Mouse (Mus musculus): ENCODE data around the gene Tesc. TPM values are rescaled to one million over a fixed set of nuclear protein-coding genes. Genes with fewer than 3 reads are reported as not detected.

Gene Tesc
- polyA plus RNA-seq (2015; fragmentation: Nextera tagmentation; extraction: Ambion mirVana) = 9.8 and 10.6 TPM in 2 replicates

- H3K9ac ChIP-seq (ENCODE audit: low read length) = peak within 1 kb of the TSS; percentile 73
- H3K4me1 ChIP-seq (ENCODE audit: control insufficient read depth, insufficient read depth, low read length) = peaks cover 27% of the 10 kb centered on the region
- H3K9me3 ChIP-seq (replicated peaks; ENCODE audit: control insufficient read depth, low read length) = no peaks in the 10 kb centered on the region
- H3K4me2 ChIP-seq (ENCODE audit: low read depth, low read length) = peak within 1 kb of the TSS; percentile 100
- H3K27ac ChIP-seq (ENCODE audit: low read length) = no peak within 1 kb of the TSS
- WGBS = under 1% methylated on average over 45 of the region's 63 CpGs
- H3K4me3 ChIP-seq (ENCODE audit: low read length) = peak within 1 kb of the TSS; percentile 77
- ATAC-seq (replicated peaks; ENCODE audit: extremely low read depth, insufficient read depth, low FRiP score) = no peak
- no peaks in the 10 kb centered on the region for H3K36me3 ChIP-seq (ENCODE audit: control insufficient read depth, insufficient read depth)
- H3K27me3 ChIP-seq (ENCODE audit: control insufficient read depth, insufficient read depth, low read length) = peaks cover 29% of the 10 kb centered on the region
Measured at GRCm38 (mm10) chr5:118027698-118028190, at the start of gene Tesc. Gene Tesc, plus strand, starts transcription at chr5:118027743.

- Histone ChIP-seq H3K27me3 (ENCODE audit: control insufficient read depth, insufficient read depth, low read length) (no peaks in the 10 kb centered on the region), H3K4me1 (ENCODE audit: control insufficient read depth, insufficient read depth, low read length) (peaks cover 18% of the 10 kb centered on the region), H3K4me3 (ENCODE audit: low read length) (peak overlapping the region; percentile 91), H3K36me3 (ENCODE audit: control insufficient read depth, insufficient read depth) (peaks cover 28% of the 10 kb centered on the region), H3K27ac (ENCODE audit: low read length) (no peak overlapping the region), H3K9ac (ENCODE audit: low read length) (peak overlapping the region; percentile 40; the same call in 1 of the 2 replicates), H3K4me2 (ENCODE audit: low read depth, low read length) (peak overlapping the region; percentile 90), H3K9me3 (replicated peaks; ENCODE audit: control insufficient read depth, low read length) (0 out of 2 replicates have a peak, but pooled peaks cover 2% of the 10 kb centered on the region)
- 66% methylated on average over 17 of the region's 17 CpGs for WGBS
- no peak for ATAC-seq (replicated peaks; ENCODE audit: extremely low read depth, insufficient read depth, low FRiP score)
Measured at GRCm38 (mm10) chr5:117978159-117978697, 49.3 kb upstream of the Tesc start.

DNA sequence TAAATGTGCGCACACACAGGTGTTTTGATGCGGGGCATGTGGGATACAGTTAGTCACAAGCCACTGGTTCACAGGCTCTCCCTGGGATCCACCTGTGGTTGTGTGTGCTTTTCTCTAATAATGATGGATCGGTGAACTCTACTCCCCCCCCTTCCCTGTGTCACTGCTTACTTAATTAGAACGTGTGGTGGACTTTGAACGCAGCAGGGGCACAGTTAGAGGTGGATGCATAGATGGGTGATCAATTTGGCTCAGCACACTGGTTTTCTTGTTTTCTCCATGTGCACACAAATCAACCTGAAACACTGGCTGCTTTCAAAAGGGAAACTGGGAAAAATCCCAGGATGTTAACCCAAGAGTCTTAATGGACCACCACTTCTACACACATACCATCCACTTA lies 48.5 kb upstream of the Tesc start:
- 94% methylated on average over 5 of the region's 5 CpGs for WGBS
- H3K9me3 ChIP-seq (replicated peaks; ENCODE audit: control insufficient read depth, low read length) = 0 out of 2 replicates have a peak, but pooled peaks cover 2% of the 10 kb centered on the region
- H3K27me3 ChIP-seq (ENCODE audit: control insufficient read depth, insufficient read depth, low read length) = no peaks in the 10 kb centered on the region
- H3K4me3 ChIP-seq (ENCODE audit: low read length) = no peak overlapping the region
- H3K4me2 ChIP-seq (ENCODE audit: low read depth, low read length) = no peak overlapping the region
- no peak for ATAC-seq (replicated peaks; ENCODE audit: extremely low read depth, insufficient read depth, low FRiP score)
- no peak overlapping the region for H3K9ac ChIP-seq (ENCODE audit: low read length)
- peaks cover 34% of the 10 kb centered on the region for H3K36me3 ChIP-seq (ENCODE audit: control insufficient read depth, insufficient read depth)
- H3K4me1 ChIP-seq (ENCODE audit: control insufficient read depth, insufficient read depth, low read length) = peaks cover 18% of the 10 kb centered on the region
- H3K27ac ChIP-seq (ENCODE audit: low read length) = no peak overlapping the region

DNA sequence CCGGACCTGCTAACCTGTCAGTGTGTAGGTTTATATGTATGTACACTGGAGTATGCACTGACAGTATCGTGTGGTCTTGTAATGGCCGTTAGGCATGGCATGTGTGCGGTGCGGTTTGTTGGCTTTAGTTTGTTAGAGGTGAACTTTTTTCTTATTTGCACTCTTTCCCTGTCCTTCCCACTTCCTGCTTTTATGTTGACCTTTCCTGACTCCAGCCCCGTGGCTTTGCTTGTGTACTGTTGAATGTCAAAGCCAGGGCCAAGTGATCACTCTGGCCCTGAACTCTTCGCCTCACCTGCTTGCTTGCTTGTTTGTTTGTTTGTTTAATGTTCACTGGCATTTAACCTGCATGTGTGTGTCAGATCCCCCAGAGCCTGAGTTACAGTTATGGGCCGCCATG lies 46.6 kb upstream of the Tesc start:
- H3K9me3 ChIP-seq (replicated peaks; ENCODE audit: control insufficient read depth, low read length) = no peaks in the 10 kb centered on the region
- H3K4me3 ChIP-seq (ENCODE audit: low read length) = no peak overlapping the region
- H3K4me2 ChIP-seq (ENCODE audit: low read depth, low read length) = no peak overlapping the region
- no peak for ATAC-seq (replicated peaks; ENCODE audit: extremely low read depth, insufficient read depth, low FRiP score)
- H3K27me3 ChIP-seq (ENCODE audit: control insufficient read depth, insufficient read depth, low read length) = no peaks in the 10 kb centered on the region
- peaks cover 36% of the 10 kb centered on the region for H3K36me3 ChIP-seq (ENCODE audit: control insufficient read depth, insufficient read depth)
- WGBS = 87% methylated on average over 8 of the region's 8 CpGs
- H3K4me1 ChIP-seq (ENCODE audit: control insufficient read depth, insufficient read depth, low read length) = peaks cover 18% of the 10 kb centered on the region
- H3K9ac ChIP-seq (ENCODE audit: low read length) = no peak overlapping the region
- no peak overlapping the region for H3K27ac ChIP-seq (ENCODE audit: low read length)

DNA sequence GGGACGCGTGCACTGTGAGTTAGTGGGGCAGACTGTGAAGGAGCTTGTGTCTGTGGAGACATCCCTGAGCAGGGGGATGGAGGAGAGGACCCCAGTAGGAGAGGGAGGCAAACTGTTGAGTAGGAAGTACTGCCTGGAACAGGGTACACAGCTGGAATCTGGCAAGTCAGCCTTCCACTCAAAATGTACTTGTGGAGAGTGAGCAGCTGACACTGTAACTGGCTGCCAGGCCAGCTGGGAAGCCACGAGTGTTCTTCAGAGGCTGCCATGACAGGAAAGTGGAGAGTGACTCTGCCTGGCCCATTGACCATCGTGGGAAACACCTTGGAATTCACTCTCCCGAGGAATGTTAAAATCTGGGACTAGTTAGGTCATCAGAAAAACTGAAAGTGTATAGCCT lies 45.6 kb upstream of the Tesc start:
- ATAC-seq (replicated peaks; ENCODE audit: extremely low read depth, insufficient read depth, low FRiP score) = no peak
- Histone ChIP-seq H3K4me3 (ENCODE audit: low read length) (no peak overlapping the region), H3K27ac (ENCODE audit: low read length) (no peak overlapping the region), H3K36me3 (ENCODE audit: control insufficient read depth, insufficient read depth) (peaks cover 44% of the 10 kb centered on the region), H3K9ac (ENCODE audit: low read length) (no peak overlapping the region), H3K4me2 (ENCODE audit: low read depth, low read length) (no peak overlapping the region), H3K4me1 (ENCODE audit: control insufficient read depth, insufficient read depth, low read length) (peaks cover 18% of the 10 kb centered on the region), H3K9me3 (replicated peaks; ENCODE audit: control insufficient read depth, low read length) (no peaks in the 10 kb centered on the region), H3K27me3 (ENCODE audit: control insufficient read depth, insufficient read depth, low read length) (no peaks in the 10 kb centered on the region)
- 75% methylated on average over 5 of the region's 5 CpGs for WGBS

- 70% methylated on average over 4 of the region's 4 CpGs for whole genome bisulfite sequencing
- no peaks in the 10 kb centered on the region for H3K9me3 ChIP-seq (replicated peaks; ENCODE audit: control insufficient read depth, low read length)
Measured at GRCm38 (mm10) chr5:117986327-117986726, 41.2 kb upstream of the Tesc start.

DNA sequence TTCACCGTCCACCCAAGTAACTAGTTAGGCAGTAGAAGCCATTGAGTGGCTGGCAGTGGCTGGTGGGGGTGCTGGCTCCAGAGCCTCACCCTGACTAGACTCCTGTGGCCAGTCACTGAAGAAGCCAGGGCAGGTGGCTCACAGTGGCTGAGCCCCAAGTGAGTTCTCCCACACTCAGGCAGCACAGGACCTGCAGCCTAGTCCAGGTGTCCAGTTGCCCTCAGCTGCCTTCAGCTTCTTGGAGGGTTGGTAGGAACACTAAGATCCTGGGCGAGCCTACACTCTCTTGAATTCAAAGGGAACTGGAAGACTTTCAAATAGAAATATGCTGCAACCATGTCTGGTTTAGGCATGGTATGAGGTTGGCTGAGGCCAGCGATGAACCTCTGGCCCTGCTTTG lies 39.7 kb upstream of the Tesc start:
- H3K4me1 ChIP-seq (ENCODE audit: control insufficient read depth, insufficient read depth, low read length) = peaks cover 7% of the 10 kb centered on the region
- H3K27ac ChIP-seq (ENCODE audit: low read length) = no peak overlapping the region
- ATAC-seq (replicated peaks; ENCODE audit: extremely low read depth, insufficient read depth, low FRiP score) = no peak
- WGBS = 93% methylated on average over 3 of the region's 3 CpGs
- H3K36me3 ChIP-seq (ENCODE audit: control insufficient read depth, insufficient read depth) = peaks cover 53% of the 10 kb centered on the region
- H3K4me2 ChIP-seq (ENCODE audit: low read depth, low read length) = no peak overlapping the region
- no peak overlapping the region for H3K9ac ChIP-seq (ENCODE audit: low read length)
- H3K27me3 ChIP-seq (ENCODE audit: control insufficient read depth, insufficient read depth, low read length) = no peaks in the 10 kb centered on the region
- H3K4me3 ChIP-seq (ENCODE audit: low read length) = no peak overlapping the region
- H3K9me3 ChIP-seq (replicated peaks; ENCODE audit: control insufficient read depth, low read length) = no peaks in the 10 kb centered on the region

More at GRCm38 (mm10) chr5:117986327-117986726, 41.2 kb upstream of the Tesc start:
- Histone ChIP-seq H3K27me3 (ENCODE audit: control insufficient read depth, insufficient read depth, low read length) (no peaks in the 10 kb centered on the region), H3K36me3 (ENCODE audit: control insufficient read depth, insufficient read depth) (peaks cover 54% of the 10 kb centered on the region), H3K4me1 (ENCODE audit: control insufficient read depth, insufficient read depth, low read length) (peaks cover 7% of the 10 kb centered on the region), H3K4me2 (ENCODE audit: low read depth, low read length) (no peak overlapping the region), H3K4me3 (ENCODE audit: low read length) (no peak overlapping the region), H3K9ac (ENCODE audit: low read length) (no peak overlapping the region), H3K27ac (ENCODE audit: low read length) (no peak overlapping the region)
- no peak for ATAC-seq (replicated peaks; ENCODE audit: extremely low read depth, insufficient read depth, low FRiP score)

DNA sequence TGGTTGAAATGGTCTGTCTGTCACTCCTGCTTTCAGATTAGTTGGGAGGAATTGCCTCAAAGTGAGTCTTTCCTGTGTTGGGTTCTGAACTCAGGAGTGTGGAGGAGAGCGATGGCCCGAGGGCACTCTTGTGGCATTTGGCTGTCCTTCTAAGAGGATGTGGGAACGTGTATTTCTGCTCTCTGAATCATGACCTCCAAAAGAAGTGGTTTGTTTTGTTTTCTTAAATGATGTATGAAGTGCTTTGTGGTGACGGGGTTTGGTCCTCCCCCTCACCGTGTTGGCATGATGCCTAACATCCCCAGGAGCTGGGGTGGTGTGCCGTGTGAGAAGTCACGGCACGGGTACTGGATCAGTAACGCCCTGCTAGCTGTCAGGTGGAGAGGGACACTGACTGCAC lies 39.2 kb upstream of the Tesc start:
- H3K27ac ChIP-seq (ENCODE audit: low read length) = no peak overlapping the region
- H3K36me3 ChIP-seq (ENCODE audit: control insufficient read depth, insufficient read depth) = peaks cover 48% of the 10 kb centered on the region
- no peak overlapping the region for H3K4me3 ChIP-seq (ENCODE audit: low read length)
- H3K27me3 ChIP-seq (ENCODE audit: control insufficient read depth, insufficient read depth, low read length) = no peaks in the 10 kb centered on the region
- H3K4me1 ChIP-seq (ENCODE audit: control insufficient read depth, insufficient read depth, low read length) = peaks cover 7% of the 10 kb centered on the region
- no peak overlapping the region for H3K9ac ChIP-seq (ENCODE audit: low read length)
- H3K4me2 ChIP-seq (ENCODE audit: low read depth, low read length) = no peak overlapping the region
- 70% methylated on average over 9 of the region's 9 CpGs for WGBS
- no peak for ATAC-seq (replicated peaks; ENCODE audit: extremely low read depth, insufficient read depth, low FRiP score)
- H3K9me3 ChIP-seq (replicated peaks; ENCODE audit: control insufficient read depth, low read length) = no peaks in the 10 kb centered on the region

- no peaks in the 10 kb centered on the region for H3K27me3 ChIP-seq (ENCODE audit: control insufficient read depth, insufficient read depth, low read length)
- no peaks in the 10 kb centered on the region for H3K9me3 ChIP-seq (replicated peaks; ENCODE audit: control insufficient read depth, low read length)
- H3K4me3 ChIP-seq (ENCODE audit: low read length) = no peak overlapping the region
- H3K36me3 ChIP-seq (ENCODE audit: control insufficient read depth, insufficient read depth) = peaks cover 46% of the 10 kb centered on the region
- peaks cover 7% of the 10 kb centered on the region for H3K4me1 ChIP-seq (ENCODE audit: control insufficient read depth, insufficient read depth, low read length)
- no peak for ATAC-seq (replicated peaks; ENCODE audit: extremely low read depth, insufficient read depth, low FRiP score)
- no peak overlapping the region for H3K4me2 ChIP-seq (ENCODE audit: low read depth, low read length)
- WGBS = 63% methylated on average over 6 of the region's 6 CpGs
- no peak overlapping the region for H3K27ac ChIP-seq (ENCODE audit: low read length)
- no peak overlapping the region for H3K9ac ChIP-seq (ENCODE audit: low read length)
Measured at GRCm38 (mm10) chr5:117989773-117990172, 37.8 kb upstream of the Tesc start.
